11 mouse cellular contexts compared by ENCODE assay signal in genomic region chr2:167602978-167603377, GRCm38 (mm10). TPM values are rescaled to one million over a fixed set of nuclear protein-coding genes. Genes with fewer than 3 reads are reported as not detected.
DNase-seq lines count a peak whose midpoint lies in the region; ATAC-seq and TF ChIP-seq lines count a peak whose summit lies in the region.
"Had no signal": no experiment of that assay in that cellular context is flagged by ENCODE, and none has a peak within 500 bp of the region (broad histone marks: within the 10 kb centered on the region; RNA-seq: fewer than 3 reads in every experiment).

No protein-coding gene starts in this region.

- WGBS in liver, embryonic 14.5 days (ENCODE audit: insufficient replicate concordance): 46% methylated on average over 5 of the region's 5 CpGs
- WGBS in lung, embryonic 16.5 days: 37% methylated on average over 5 of the region's 5 CpGs

- no peak overlapping the region for H3K27ac ChIP-seq in liver, embryonic 14.5 days
- no peak overlapping the region; the same call in 1 of the 2 replicates for H3K27ac ChIP-seq in lung, embryonic 16.5 days (ENCODE audit: low read length)
- H3K27ac ChIP-seq: embryonic facial prominence, embryonic 12.5 days; midbrain, embryonic 12.5 days had no signal

- H3K27me3 ChIP-seq in liver, embryonic 14.5 days (ENCODE audit: control insufficient read depth, insufficient read depth, low read length): no peaks in the 10 kb centered on the region
- no peaks in the 10 kb centered on the region for H3K27me3 ChIP-seq in lung, embryonic 16.5 days (ENCODE audit: control insufficient read depth, insufficient read depth, low read depth, low read length)
- H3K27me3 ChIP-seq: embryonic facial prominence, embryonic 12.5 days had no signal

- H3K36me3 ChIP-seq in liver, embryonic 14.5 days (replicated peaks; ENCODE audit: control insufficient read depth, insufficient read depth, low read depth): peaks cover 12% of the 10 kb centered on the region
- H3K36me3 ChIP-seq in lung, embryonic 16.5 days (ENCODE audit: control insufficient read depth, insufficient read depth, low read length): peaks cover 4% of the 10 kb centered on the region

- TF ChIP-seq EP300 in liver, embryonic 14.5 days (IDR thresholded peaks at IDR 0.05; ENCODE audit: low read depth): no peak

- DNase-seq in heart, adult 11 months: peak; percentile 94
- no peak for DNase-seq in heart, postnatal 36 days
- no peak for DNase-seq in liver, embryonic 14.5 days (ENCODE audit: low read depth in 3 of 3, low spot score in 3 of 3)
- no peak for DNase-seq in liver
- DNase-seq in embryo, embryonic 10.5 days (ENCODE audit: low spot score): peak; percentile 63
- no peak for DNase-seq in T-cell, adult 2 months (ENCODE audit: low spot score)
- DNase-seq in left cerebral cortex, adult 18-20 months (ENCODE audit: low spot score in 2 of 2): no peak
- DNase-seq: thymus, adult 18-20 months had no signal

- ATAC-seq in liver, embryonic 14.5 days (ENCODE audit: insufficient read depth): no peak
- ATAC-seq in lung, embryonic 16.5 days (ENCODE audit: low read depth): peak; percentile 62

- peak; percentile 52 for TF ChIP-seq CTCF in liver, embryonic 14.5 days (IDR thresholded peaks at IDR 0.05; ENCODE audit: low read depth)

- H3K4me3 ChIP-seq in liver, embryonic 14.5 days (ENCODE audit: insufficient read depth in 1 of 2, low read depth in 2 of 2, low read length in 2 of 2): no peak overlapping the region
- no peak overlapping the region for H3K4me3 ChIP-seq in lung, embryonic 16.5 days (ENCODE audit: low read length)
- H3K4me3 ChIP-seq: embryonic facial prominence, embryonic 12.5 days; midbrain, embryonic 12.5 days had no signal

- H3K4me1 ChIP-seq in liver, embryonic 14.5 days (replicated peaks; ENCODE audit: control insufficient read depth in 2 of 2, insufficient read depth in 2 of 2, low read length in 1 of 2): no peaks in the 10 kb centered on the region
- peaks cover 29% of the 10 kb centered on the region for H3K4me1 ChIP-seq in lung, embryonic 16.5 days (replicated peaks; ENCODE audit: control insufficient read depth, insufficient read depth, low read length)

- no peak overlapping the region for H3K4me2 ChIP-seq in liver, embryonic 14.5 days (ENCODE audit: low read depth)
- H3K4me2 ChIP-seq in lung, embryonic 16.5 days (ENCODE audit: low read depth, low read length): no peak overlapping the region; the same call in 1 of the 2 replicates
- H3K4me2 ChIP-seq: embryonic facial prominence, embryonic 12.5 days; midbrain, embryonic 12.5 days had no signal

- no peaks in the 10 kb centered on the region for H3K9me3 ChIP-seq in liver, embryonic 14.5 days (ENCODE audit: control insufficient read depth, low read length)
- H3K9me3 ChIP-seq in lung, embryonic 16.5 days (ENCODE audit: control insufficient read depth, low read length): no peaks in the 10 kb centered on the region
- H3K9me3 ChIP-seq: embryonic facial prominence, embryonic 12.5 days; midbrain, embryonic 12.5 days had no signal

- H3K9ac ChIP-seq in liver, embryonic 14.5 days (replicated peaks): no peak overlapping the region
- peak overlapping the region; percentile 4; the same call in 1 of the 2 replicates for H3K9ac ChIP-seq in lung, embryonic 16.5 days (ENCODE audit: low read length)
- H3K9ac ChIP-seq: embryonic facial prominence, embryonic 12.5 days; midbrain, embryonic 12.5 days had no signal

- intact Hi-C loops in heart, postnatal 36 days (cut with DNase I): no loop called here

RNA-seq across cellular contexts. Expression of gene Ube2v1, which starts 28.9 kb away (rescaled TPM):
- 100 to 1,000 TPM; 111 to 114 TPM for total RNA-seq in heart, postnatal 36 days (2021)
- polyA plus RNA-seq in liver, embryonic 14.5 days (2012; rRNA removed): 75.0 and 75.9 TPM in 2 replicates
- 145 and 158 TPM in 2 replicates for polyA plus RNA-seq in liver, embryonic 14.5 days (2014; fragmentation: Nextera tagmentation; extraction: Ambion mirVana)
- polyA plus RNA-seq in lung, embryonic 16.5 days (2015; fragmentation: Nextera tagmentation; extraction: Ambion mirVana): 263 and 285 TPM in 2 replicates
- total RNA-seq in left cerebral cortex, adult 18-20 months (2021): 100 to 1,000 TPM; 259 to 266 TPM

RNA-seq across cellular contexts. Expression of gene Gm20431, which starts 58.3 kb away (rescaled TPM):
- total RNA-seq in heart, postnatal 36 days (2021): 10 to 100 TPM; 14.0 to 20.7 TPM
- polyA plus RNA-seq in liver, embryonic 14.5 days (2012; rRNA removed): not detected in 2 replicates
- polyA plus RNA-seq in liver, embryonic 14.5 days (2014; fragmentation: Nextera tagmentation; extraction: Ambion mirVana): 0.96 and 2.1 TPM in 2 replicates
- 5.6 and 8.4 TPM in 2 replicates for polyA plus RNA-seq in lung, embryonic 16.5 days (2015; fragmentation: Nextera tagmentation; extraction: Ambion mirVana)
- 10 to 100 TPM; 32.2 to 33.5 TPM for total RNA-seq in left cerebral cortex, adult 18-20 months (2021)

Comparison
In these comparisons a context has a peak if more than half of its experiments do, and no peak if none do; other contexts are left out.
1. DNase-seq: peak in heart, adult 11 months (single experiment) and embryo, embryonic 10.5 days (single experiment); none in heart, postnatal 36 days (0 of 2), liver, embryonic 14.5 days (0 of 3), liver (single experiment), T-cell, adult 2 months (single experiment) and left cerebral cortex, adult 18-20 months (0 of 2).